In the genomic region with DNA sequence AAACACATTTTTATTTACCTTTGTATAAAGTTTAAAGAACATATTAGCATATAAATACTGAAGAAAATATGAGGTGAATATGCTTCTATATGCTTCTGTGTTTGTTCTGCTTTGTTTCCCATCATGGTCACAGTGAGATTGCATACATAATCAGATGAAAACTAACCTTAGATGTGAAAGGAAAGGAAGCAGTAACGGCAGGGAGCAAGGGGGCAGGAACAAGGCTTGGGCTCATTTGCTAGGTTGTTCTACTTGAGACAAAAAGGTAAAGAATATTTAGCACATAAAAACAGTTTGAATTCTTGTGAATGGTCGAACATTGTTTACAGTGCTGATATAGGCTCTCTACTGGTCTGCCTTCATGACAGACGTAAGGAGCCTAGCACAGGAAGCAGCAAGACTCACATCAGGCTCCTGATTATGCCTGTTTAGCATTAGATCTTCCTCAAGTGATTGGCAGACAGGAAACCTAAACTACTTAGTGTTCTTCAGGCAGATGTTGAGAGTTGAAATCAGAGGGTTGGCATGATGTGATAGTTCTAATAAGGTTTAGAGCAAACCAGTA, we compare ENCODE assay signal across 10 mouse cellular contexts.
DNase-seq lines count a peak whose midpoint lies in the region; ATAC-seq and TF ChIP-seq lines count a peak whose summit lies in the region.
"Had no signal": no experiment of that assay in that cellular context is flagged by ENCODE, and none has a peak within 500 bp of the region (broad histone marks: within the 10 kb centered on the region; RNA-seq: fewer than 3 reads in every experiment).

No protein-coding gene starts in this region.

- H3K9ac ChIP-seq in stomach, embryonic 14.5 days (replicated peaks; ENCODE audit: low read depth, low read length) = no peak overlapping the region
- H3K9ac ChIP-seq in stomach, postnatal 0 days (ENCODE audit: low read length) = no peak overlapping the region
- H3K9ac ChIP-seq in hindbrain, embryonic 11.5 days (ENCODE audit: low read depth, low read length) = no peak overlapping the region
- no peak overlapping the region for H3K9ac ChIP-seq in neural tube, embryonic 15.5 days (replicated peaks)
- no peak overlapping the region for H3K9ac ChIP-seq in heart, embryonic 12.5 days
- H3K9ac ChIP-seq: heart, embryonic 15.5 days had no signal

- TF ChIP-seq EP300 in stomach, postnatal 0 days (optimal IDR thresholded peaks at IDR 0.05) = no peak

- peak overlapping the region; percentile 21; the same call in 1 of the 2 replicates for H3K27ac ChIP-seq in stomach, embryonic 14.5 days (ENCODE audit: low read length)
- H3K27ac ChIP-seq in stomach, postnatal 0 days (replicated peaks) = no peak overlapping the region
- no peak overlapping the region for H3K27ac ChIP-seq in hindbrain, embryonic 11.5 days (ENCODE audit: low read depth, low read length)
- peak overlapping the region; percentile 68 for H3K27ac ChIP-seq in midbrain, embryonic 10.5 days (replicated peaks)
- no peak overlapping the region for H3K27ac ChIP-seq in neural tube, embryonic 15.5 days (replicated peaks)
- H3K27ac ChIP-seq in heart, embryonic 12.5 days (ENCODE audit: poor library complexity, severe bottlenecking) = no peak overlapping the region
- H3K27ac ChIP-seq: heart, embryonic 15.5 days had no signal

- H3K4me3 ChIP-seq in stomach, embryonic 14.5 days (ENCODE audit: low read depth, low read length) = no peak overlapping the region
- no peak overlapping the region for H3K4me3 ChIP-seq in stomach, postnatal 0 days (ENCODE audit: low read depth, low read length)
- no peak overlapping the region for H3K4me3 ChIP-seq in hindbrain, embryonic 11.5 days (ENCODE audit: low read depth, low read length)
- H3K4me3 ChIP-seq in midbrain, embryonic 10.5 days = no peak overlapping the region
- no peak overlapping the region for H3K4me3 ChIP-seq in neural tube, embryonic 15.5 days (replicated peaks)
- no peak overlapping the region for H3K4me3 ChIP-seq in heart, embryonic 12.5 days
- H3K4me3 ChIP-seq: heart, embryonic 15.5 days had no signal

- H3K4me1 ChIP-seq in stomach, embryonic 14.5 days (ENCODE audit: control insufficient read depth, insufficient read depth, low read length) = no peaks in the 10 kb centered on the region
- H3K4me1 ChIP-seq in stomach, postnatal 0 days (replicated peaks; ENCODE audit: control insufficient read depth, insufficient read depth) = no peaks in the 10 kb centered on the region
- no peaks in the 10 kb centered on the region for H3K4me1 ChIP-seq in hindbrain, embryonic 11.5 days (replicated peaks; ENCODE audit: control insufficient read depth, insufficient read depth, low read length)
- peaks cover 5% of the 10 kb centered on the region for H3K4me1 ChIP-seq in midbrain, embryonic 10.5 days
- H3K4me1 ChIP-seq in neural tube, embryonic 15.5 days = no peaks in the 10 kb centered on the region
- no peaks in the 10 kb centered on the region for H3K4me1 ChIP-seq in heart, embryonic 12.5 days (replicated peaks)
- H3K4me1 ChIP-seq: heart, embryonic 15.5 days had no signal

- no peaks in the 10 kb centered on the region for H3K27me3 ChIP-seq in stomach, embryonic 14.5 days (ENCODE audit: control insufficient read depth, insufficient read depth, low read length)
- H3K27me3 ChIP-seq in stomach, postnatal 0 days (ENCODE audit: control insufficient read depth, insufficient read depth, low read length) = no peaks in the 10 kb centered on the region
- H3K27me3 ChIP-seq in hindbrain, embryonic 11.5 days (ENCODE audit: control insufficient read depth, insufficient read depth, low read length) = no peaks in the 10 kb centered on the region
- H3K27me3 ChIP-seq in midbrain, embryonic 10.5 days (ENCODE audit: low read depth, poor library complexity, severe bottlenecking) = no peaks in the 10 kb centered on the region
- H3K27me3 ChIP-seq in neural tube, embryonic 15.5 days (replicated peaks) = no peaks in the 10 kb centered on the region
- H3K27me3 ChIP-seq in heart, embryonic 12.5 days (replicated peaks) = no peaks in the 10 kb centered on the region
- H3K27me3 ChIP-seq: heart, embryonic 15.5 days had no signal

- TF ChIP-seq CTCF in stomach, postnatal 0 days (IDR thresholded peaks at IDR 0.05; ENCODE audit: low read depth) = no peak

- 27% methylated on average over 3 of the region's 3 CpGs for WGBS in stomach, embryonic 14.5 days
- 34% methylated on average over 3 of the region's 3 CpGs for WGBS in stomach, postnatal 0 days
- 47% methylated on average over 3 of the region's 3 CpGs for WGBS in hindbrain, embryonic 11.5 days
- WGBS in midbrain, embryonic 10.5 days = 45% methylated on average over 3 of the region's 3 CpGs
- WGBS in neural tube, embryonic 15.5 days = 49% methylated on average over 3 of the region's 3 CpGs
- WGBS in heart, embryonic 12.5 days = 23% methylated on average over 3 of the region's 3 CpGs

- H3K9me3 ChIP-seq in stomach, embryonic 14.5 days (ENCODE audit: control insufficient read depth, low read depth, low read length) = no peaks in the 10 kb centered on the region
- no peaks in the 10 kb centered on the region for H3K9me3 ChIP-seq in stomach, postnatal 0 days (ENCODE audit: control insufficient read depth, low read length)
- no peaks in the 10 kb centered on the region for H3K9me3 ChIP-seq in hindbrain, embryonic 11.5 days (ENCODE audit: control insufficient read depth, low read length)
- peaks cover 3% of the 10 kb centered on the region; the same call in 1 of the 2 replicates for H3K9me3 ChIP-seq in midbrain, embryonic 10.5 days (replicated peaks)
- no peaks in the 10 kb centered on the region for H3K9me3 ChIP-seq in neural tube, embryonic 15.5 days (replicated peaks)
- H3K9me3 ChIP-seq in heart, embryonic 12.5 days (replicated peaks) = peaks cover 7% of the 10 kb centered on the region
- H3K9me3 ChIP-seq: heart, embryonic 15.5 days had no signal

- no peak overlapping the region for H3K4me2 ChIP-seq in stomach, embryonic 14.5 days (replicated peaks; ENCODE audit: low read depth, low read length)
- no peak overlapping the region for H3K4me2 ChIP-seq in stomach, postnatal 0 days (replicated peaks; ENCODE audit: low read depth)
- no peak overlapping the region for H3K4me2 ChIP-seq in hindbrain, embryonic 11.5 days (replicated peaks; ENCODE audit: low read depth, low read length)
- H3K4me2 ChIP-seq in neural tube, embryonic 15.5 days = no peak overlapping the region
- no peak overlapping the region for H3K4me2 ChIP-seq in heart, embryonic 12.5 days
- H3K4me2 ChIP-seq: heart, embryonic 15.5 days had no signal

- 0 out of 2 replicates have a peak, but pooled peaks have one; percentile 28 for ATAC-seq in stomach, embryonic 14.5 days (ENCODE audit: insufficient number of reproducible peaks, insufficient read depth, low FRiP score, low read depth)
- no peak for ATAC-seq in stomach, postnatal 0 days (ENCODE audit: low FRiP score, low TSS enrichment)
- peak; percentile 54 for ATAC-seq in hindbrain, embryonic 11.5 days (ENCODE audit: low FRiP score)
- ATAC-seq in neural tube, embryonic 15.5 days (ENCODE audit: low FRiP score) = 0 out of 2 replicates have a peak, but pooled peaks have one; percentile 24
- no peak for ATAC-seq in heart, embryonic 12.5 days (ENCODE audit: insufficient number of reproducible peaks, low FRiP score)
- ATAC-seq in megakaryocyte progenitor cell, adult 5-6 weeks (replicated peaks; ENCODE audit: poor library complexity) = no peak

- no peaks in the 10 kb centered on the region for H3K36me3 ChIP-seq in stomach, embryonic 14.5 days (ENCODE audit: control insufficient read depth, insufficient read depth, low read length)
- H3K36me3 ChIP-seq in stomach, postnatal 0 days (ENCODE audit: control insufficient read depth, insufficient read depth, low read length) = no peaks in the 10 kb centered on the region
- H3K36me3 ChIP-seq in hindbrain, embryonic 11.5 days (ENCODE audit: control insufficient read depth, insufficient read depth, low read length) = no peaks in the 10 kb centered on the region
- H3K36me3 ChIP-seq in midbrain, embryonic 10.5 days = no peaks in the 10 kb centered on the region
- no peaks in the 10 kb centered on the region for H3K36me3 ChIP-seq in neural tube, embryonic 15.5 days
- no peaks in the 10 kb centered on the region for H3K36me3 ChIP-seq in heart, embryonic 12.5 days
- H3K36me3 ChIP-seq: heart, embryonic 15.5 days had no signal

- DNase-seq in stomach, postnatal 0 days (ENCODE audit: low spot score) = no peak
- peak; percentile 20 for DNase-seq in hindbrain, embryonic 11.5 days (ENCODE audit: low spot score)
- DNase-seq in midbrain, embryonic 10.5 days (ENCODE audit: low spot score) = no peak
- no peak for DNase-seq in right cerebral cortex, postnatal 4 days
- DNase-seq: thymus, adult 18-20 months had no signal

Comparison
In these comparisons a context has a peak if more than half of its experiments do, and no peak if none do; other contexts are left out.
1. ATAC-seq: peak in stomach, embryonic 14.5 days (single experiment), hindbrain, embryonic 11.5 days (single experiment) and neural tube, embryonic 15.5 days (single experiment); none in stomach, postnatal 0 days (single experiment), heart, embryonic 12.5 days (single experiment) and megakaryocyte progenitor cell, adult 5-6 weeks (single experiment).
2. H3K27ac ChIP-seq: peak in stomach, embryonic 14.5 days (single experiment) and midbrain, embryonic 10.5 days (single experiment); none in stomach, postnatal 0 days (single experiment), hindbrain, embryonic 11.5 days (single experiment), neural tube, embryonic 15.5 days (single experiment) and heart, embryonic 12.5 days (single experiment).